Comparison of ENCODE assay signal across 12 mouse cellular contexts in the genomic region with DNA sequence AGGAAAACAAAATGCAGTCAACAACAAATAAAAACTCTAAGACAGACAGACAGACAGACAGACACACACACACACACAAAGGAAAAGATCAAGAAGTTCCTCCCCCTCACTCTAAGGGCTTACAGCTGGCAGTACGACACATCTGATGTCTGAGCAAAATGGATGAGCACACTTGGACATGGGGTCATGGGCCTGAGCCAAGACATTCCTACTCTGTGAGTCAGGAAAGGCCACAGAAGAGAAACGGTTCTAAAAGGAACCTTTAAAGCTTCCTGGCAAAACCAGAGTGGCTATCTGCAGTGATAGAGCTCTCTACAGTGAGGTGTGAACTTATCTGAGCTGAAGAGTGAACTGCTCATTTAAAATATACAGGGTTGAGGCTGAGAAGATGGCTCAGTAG. TPM values are rescaled to one million over a fixed set of nuclear protein-coding genes. Genes with fewer than 3 reads are reported as not detected.
DNase-seq lines count a peak whose midpoint lies in the region; ATAC-seq lines count a peak whose summit lies in the region.
"Had no signal": no experiment of that assay in that cellular context is flagged by ENCODE, and none has a peak within 500 bp of the region (broad histone marks: within the 10 kb centered on the region; RNA-seq: fewer than 3 reads in every experiment).

No protein-coding gene starts in this region.

- no peaks in the 10 kb centered on the region for H3K4me1 ChIP-seq in intestine, embryonic 16.5 days (ENCODE audit: control insufficient read depth, insufficient read depth, low read length)

- no peak overlapping the region for H3K4me2 ChIP-seq in intestine, embryonic 16.5 days (ENCODE audit: low read depth, low read length)

- no peaks in the 10 kb centered on the region for H3K27me3 ChIP-seq in intestine, embryonic 16.5 days (replicated peaks; ENCODE audit: control insufficient read depth, insufficient read depth, low read length)

- no peak overlapping the region for H3K9ac ChIP-seq in intestine, embryonic 16.5 days (ENCODE audit: low read depth, low read length)

- no peaks in the 10 kb centered on the region for H3K36me3 ChIP-seq in intestine, embryonic 16.5 days (ENCODE audit: control insufficient read depth, insufficient read depth, low read length)

- H3K27ac ChIP-seq in intestine, embryonic 16.5 days (ENCODE audit: low read length): no peak overlapping the region

- peak; percentile 67; the same call in 1 of the 2 replicates for ATAC-seq in intestine, embryonic 16.5 days
- no peak for ATAC-seq in CD4-positive, CD25-positive, alpha-beta regulatory T cell, adult 4 months

- 29% methylated on average over 2 of the region's 2 CpGs for WGBS in intestine, embryonic 16.5 days

- H3K4me3 ChIP-seq in intestine, embryonic 16.5 days (ENCODE audit: low read length): no peak overlapping the region

- peak; percentile 75 for DNase-seq in adipocyte (ENCODE audit: low spot score)
- DNase-seq in gastrocnemius, adult 18-20 months (ENCODE audit: low spot score): peak; percentile 43
- peak; percentile 54 for DNase-seq in lung, postnatal 14 days
- DNase-seq in layer of hippocampus, postnatal 25 days (ENCODE audit: extremely low spot score in 1 of 2, low spot score in 1 of 2): no peak
- no peak for DNase-seq in frontal cortex, postnatal 25 days (ENCODE audit: low spot score in 2 of 2)
- DNase-seq in spleen, adult 18-20 months: no peak

- no peaks in the 10 kb centered on the region for H3K9me3 ChIP-seq in intestine, embryonic 16.5 days (ENCODE audit: control insufficient read depth, low read length)

RNA-seq across cellular contexts. Expression of gene Nps, which starts 46.0 kb away (rescaled TPM):
- not detected for total RNA-seq in gastrocnemius, adult 18-20 months (2021)
- not detected in 2 replicates for polyA plus RNA-seq in intestine, embryonic 16.5 days (2015; fragmentation: Nextera tagmentation; extraction: Ambion mirVana)
- total RNA-seq in layer of hippocampus, postnatal 25 days (2021): not detected
- polyA plus RNA-seq in CD4-positive, CD25-positive, alpha-beta regulatory T cell, adult 4 months (2017; shearing (Covaris generic)): not detected
- total RNA-seq: common myeloid progenitor, adult 5-6 weeks; megakaryocyte, adult 5-6 weeks had no signal
- polyA plus RNA-seq: large intestine, adult 2 months; small intestine, adult 2 months had no signal

Comparison
In these comparisons a context has a peak if more than half of its experiments do, and no peak if none do; other contexts are left out.
1. DNase-seq: peak in adipocyte (single experiment), gastrocnemius, adult 18-20 months (single experiment) and lung, postnatal 14 days (single experiment); none in layer of hippocampus, postnatal 25 days (0 of 2), frontal cortex, postnatal 25 days (0 of 2) and spleen, adult 18-20 months (0 of 2).